Mouse (Mus musculus) embryonic fibroblast, embryonic 13.5 days (primary cell): ENCODE data around the gene Gchfr. TPM values are rescaled to one million over a fixed set of nuclear protein-coding genes. Genes with fewer than 3 reads are reported as not detected.
A peak's percentile ranks its signal among the peaks of the same experiment; 100 is the strongest.

ENCODE experiments used
- H3K27ac ChIP-seq: 2 replicates; pipeline ENCODE4 v1.5.1; 2012; ENCODE audit warnings: low read length, control low read depth, inconsistent platforms; ENCODE audit not compliant: insufficient read depth
- H3K4me1 ChIP-seq: 2 replicates; pipeline ENCODE4 v1.6.1; 2011; ENCODE audit warnings: low read length; ENCODE audit not compliant: control insufficient read depth, insufficient read depth
- H3K4me3 ChIP-seq: 2 replicates; pipeline ENCODE4 v1.5.1; 2011; ENCODE audit warnings: mild to moderate bottlenecking, control low read depth, low read length; ENCODE audit not compliant: insufficient read depth
- CTCF ChIP-seq: IDR thresholded peaks from 2 replicates; pipeline ENCODE4 v1.5.1; 2011; ENCODE audit warnings: mild to moderate bottlenecking, control low read depth, low read length, moderate library complexity, borderline replicate concordance; ENCODE audit not compliant: insufficient read depth
- POLR2A ChIP-seq: IDR thresholded peaks from 2 replicates; pipeline ENCODE4 v1.6.1; 2011; ENCODE audit warnings: low read depth, mild to moderate bottlenecking, control low read depth, low read length, moderate library complexity
- polyA plus RNA-seq: library from polyadenylated mRNA; stranded (reverse); fragments of >200 nt; gene quantifications from 2 replicates; pipeline ENCODE4 v1.2.4, GENCODE M21; 2011; ENCODE audit warnings: low read depth; ENCODE audit not compliant: missing spikeins, insufficient read length

The Gchfr gene
- polyA plus RNA-seq, 1 experiment, result 1.9 TPM

DNA sequence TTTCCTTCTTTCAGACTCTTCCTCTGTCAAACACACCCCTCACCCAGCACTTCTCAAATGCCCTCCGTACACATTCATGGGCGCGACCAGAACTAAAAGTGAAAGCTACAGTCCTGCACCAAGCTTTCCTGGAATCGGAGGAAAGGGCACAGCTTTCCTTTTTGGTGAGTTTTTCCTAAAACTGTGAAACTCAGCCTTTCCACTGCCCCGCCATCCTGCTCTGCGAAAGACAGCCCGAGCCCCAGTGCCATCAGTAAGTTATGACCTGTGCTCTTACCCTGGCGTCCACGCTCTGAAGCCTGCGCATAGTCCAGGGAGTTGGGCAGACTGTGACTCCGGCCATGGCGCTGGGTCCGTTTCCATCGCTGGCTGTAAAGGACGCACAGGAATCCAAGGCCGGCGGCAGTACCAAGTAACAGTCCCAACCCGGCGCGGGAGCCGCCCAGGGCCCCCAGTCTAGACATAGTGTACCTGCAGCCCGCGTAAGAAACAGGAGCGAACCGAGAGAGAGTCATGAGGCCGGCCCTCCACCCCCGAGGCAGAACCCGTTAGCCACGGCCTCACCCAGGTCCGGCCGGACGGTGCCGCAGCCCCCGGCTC, 11.4 kb upstream of the Gchfr start:
- Histone ChIP-seq H3K27ac (no peak overlapping the region), H3K4me3 (peak overlapping the region; percentile 91), H3K4me1 (peaks cover 4% of the 10 kb centered on the region; the same call in 1 of the 2 replicates)
- TF ChIP-seq POLR2A (no peak), CTCF (no peak)

DNA sequence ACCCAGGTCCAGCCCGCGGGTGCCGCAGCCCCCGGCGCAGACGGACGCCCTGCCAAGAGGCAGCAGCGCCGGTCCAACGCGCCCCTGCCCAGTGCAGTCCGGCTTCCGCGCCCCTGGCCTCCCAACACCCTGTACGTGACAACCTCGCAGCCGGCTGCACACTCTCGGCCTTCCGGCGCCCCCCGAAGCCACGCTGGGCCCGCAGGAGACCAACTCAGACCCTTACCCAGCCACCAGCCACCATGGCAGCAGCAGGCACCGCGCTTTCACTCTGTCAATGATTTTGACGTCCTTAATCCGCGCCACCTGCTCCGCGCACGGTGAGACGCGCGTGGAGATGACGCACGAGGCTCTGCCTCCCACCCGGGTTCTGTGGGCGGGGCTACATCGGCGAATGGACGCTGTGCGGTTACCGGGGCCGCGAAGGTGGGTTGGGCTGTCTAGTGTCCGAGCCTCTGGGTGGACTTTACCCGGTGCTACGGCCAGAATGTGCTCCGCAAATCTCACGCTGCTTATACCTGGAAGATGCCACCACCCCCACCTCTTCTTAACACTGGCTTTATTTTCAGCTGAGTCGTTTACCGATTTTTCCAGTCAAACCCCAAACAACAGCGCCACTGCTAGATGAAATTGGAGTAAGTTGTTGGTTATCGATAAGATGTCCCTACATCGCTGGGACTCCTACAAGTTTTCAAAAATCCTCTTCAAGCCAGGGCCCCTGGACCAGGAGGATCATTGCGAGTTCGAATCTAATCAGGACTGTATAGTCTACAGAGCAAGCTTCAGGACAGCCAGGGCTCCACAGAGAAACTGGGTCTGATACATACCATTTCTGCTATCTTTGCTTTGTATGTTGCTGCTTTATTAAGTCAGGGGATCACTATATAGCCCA, 10.6 kb upstream of the Gchfr start, which contains the start of gene Rmdn3:
Gene Rmdn3, minus strand, starts transcription at position 354 of the 892 bp plus-strand sequence.
- H3K4me1 ChIP-seq, result peaks cover 4% of the 10 kb centered on the region; the same call in 1 of the 2 replicates
- TF ChIP-seq CTCF (no peak), POLR2A (peak; percentile 82)
- peak within 1 kb of the TSS; percentile 91 for H3K4me3 ChIP-seq
- no peak within 1 kb of the TSS for H3K27ac ChIP-seq

DNA sequence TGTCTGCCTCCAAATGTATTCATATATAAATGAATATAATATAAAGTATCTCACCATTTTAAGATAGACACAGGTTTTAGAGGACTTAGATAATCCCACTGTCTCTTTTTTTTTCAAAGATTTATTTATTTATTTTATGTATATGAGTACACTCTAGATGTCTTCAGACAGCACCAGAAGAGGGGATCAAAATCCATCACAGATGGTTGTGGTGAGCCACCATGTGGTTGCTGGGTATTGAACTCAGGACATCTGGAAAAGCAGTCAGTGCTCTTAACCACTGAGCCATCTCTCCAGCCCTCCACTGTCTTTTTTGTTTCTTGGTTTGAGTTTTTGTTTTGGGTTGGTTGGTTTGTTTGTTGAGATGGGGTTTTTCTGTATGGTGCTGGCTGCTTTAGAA, 9.7 kb upstream of the Gchfr start:
- TF ChIP-seq POLR2A (no peak), CTCF (no peak)
- peaks cover 4% of the 10 kb centered on the region; the same call in 1 of the 2 replicates for H3K4me1 ChIP-seq
- no peak overlapping the region for H3K27ac ChIP-seq
- no peak overlapping the region for H3K4me3 ChIP-seq

DNA sequence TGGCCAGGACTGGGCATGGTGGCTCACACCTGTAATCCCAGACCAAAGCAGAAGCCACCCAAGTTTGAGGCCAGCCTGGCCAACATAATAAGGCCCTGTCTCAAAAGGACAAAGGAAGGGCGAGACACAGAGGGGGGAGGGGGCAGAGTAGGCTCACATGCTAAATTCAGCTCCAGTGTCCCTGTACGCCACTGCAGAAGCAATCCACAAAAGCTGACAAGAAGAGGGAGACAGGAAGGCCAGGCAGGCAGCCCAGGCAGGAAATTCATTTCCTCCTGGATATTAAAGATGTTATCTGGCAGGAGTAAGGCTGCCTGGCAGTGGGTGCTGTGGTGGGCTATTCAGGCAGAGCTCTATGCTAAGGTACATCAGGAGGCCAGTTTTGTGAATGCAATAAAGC, 6.3 kb upstream of the Gchfr start:
- TF ChIP-seq CTCF (no peak), POLR2A (no peak)
- no peak overlapping the region for H3K4me3 ChIP-seq
- no peak overlapping the region for H3K27ac ChIP-seq
- no peaks in the 10 kb centered on the region for H3K4me1 ChIP-seq

DNA sequence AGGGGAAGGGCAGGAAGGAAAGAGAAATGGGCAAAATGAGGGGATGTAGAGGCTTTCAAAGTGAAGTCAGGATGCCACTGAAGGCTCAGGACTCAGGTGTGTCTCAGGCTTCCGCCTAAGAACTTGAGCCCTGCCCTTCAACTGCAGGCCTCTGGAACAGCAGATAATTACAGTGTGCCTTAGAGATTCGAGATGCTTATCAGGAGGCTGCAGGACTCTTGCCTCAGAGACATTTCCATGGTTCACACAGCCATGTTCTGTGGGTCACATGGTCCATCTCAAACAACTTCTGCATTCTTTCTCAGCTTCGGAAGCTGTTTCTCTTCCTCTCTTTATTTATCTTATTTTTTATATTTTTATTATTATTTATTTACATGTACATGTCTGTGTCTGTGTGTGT, 4.4 kb upstream of the Gchfr start:
- H3K4me1 ChIP-seq, result no peaks in the 10 kb centered on the region
- TF ChIP-seq POLR2A (no peak), CTCF (no peak)
- no peak overlapping the region for H3K27ac ChIP-seq
- no peak overlapping the region for H3K4me3 ChIP-seq

DNA sequence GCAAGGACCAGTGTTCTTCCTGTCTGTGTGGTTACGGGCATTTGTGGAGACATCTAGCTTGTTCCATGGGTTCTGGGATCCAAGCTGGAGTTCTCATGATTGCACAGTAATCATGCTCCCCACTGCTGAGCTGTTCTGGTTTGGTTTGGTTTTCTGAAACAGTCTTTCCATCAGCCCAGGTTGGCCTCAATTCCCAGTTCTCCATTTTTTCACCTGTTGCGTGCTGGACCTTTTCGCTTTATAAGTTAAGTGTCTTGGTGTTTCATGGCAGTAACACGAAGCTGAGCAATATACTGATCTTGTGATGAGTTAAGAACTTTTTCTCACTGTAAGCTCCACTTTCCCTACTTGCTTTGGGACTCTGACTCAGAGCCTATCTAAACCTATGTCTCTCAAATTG, 3.6 kb upstream of the Gchfr start:
- no peak overlapping the region for H3K4me3 ChIP-seq
- H3K4me1 ChIP-seq, result no peaks in the 10 kb centered on the region
- TF ChIP-seq CTCF (no peak), POLR2A (no peak)
- no peak overlapping the region for H3K27ac ChIP-seq

DNA sequence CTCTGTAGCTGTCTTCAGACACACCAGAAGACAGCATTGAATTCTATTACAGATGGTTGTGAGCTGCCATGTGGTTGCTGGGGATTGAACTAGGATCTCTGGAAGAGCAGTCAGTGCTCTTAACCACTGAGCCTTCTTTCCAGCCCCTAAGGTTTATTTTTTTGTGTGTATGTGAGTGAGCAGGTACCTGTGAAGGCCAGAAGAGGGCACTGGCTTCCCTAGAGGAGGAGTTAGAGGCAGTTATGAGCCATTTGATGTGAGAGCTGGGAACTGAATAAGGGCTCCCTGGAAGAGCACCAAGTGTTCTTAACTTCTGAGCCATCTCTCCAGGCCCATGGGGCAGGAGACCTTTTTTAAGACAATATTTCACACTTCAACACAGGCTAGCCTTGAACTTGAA, 2.2 kb upstream of the Gchfr start:
- Histone ChIP-seq H3K4me3 (no peak overlapping the region), H3K4me1 (no peaks in the 10 kb centered on the region), H3K27ac (no peak overlapping the region)
- TF ChIP-seq POLR2A (no peak), CTCF (no peak)

DNA sequence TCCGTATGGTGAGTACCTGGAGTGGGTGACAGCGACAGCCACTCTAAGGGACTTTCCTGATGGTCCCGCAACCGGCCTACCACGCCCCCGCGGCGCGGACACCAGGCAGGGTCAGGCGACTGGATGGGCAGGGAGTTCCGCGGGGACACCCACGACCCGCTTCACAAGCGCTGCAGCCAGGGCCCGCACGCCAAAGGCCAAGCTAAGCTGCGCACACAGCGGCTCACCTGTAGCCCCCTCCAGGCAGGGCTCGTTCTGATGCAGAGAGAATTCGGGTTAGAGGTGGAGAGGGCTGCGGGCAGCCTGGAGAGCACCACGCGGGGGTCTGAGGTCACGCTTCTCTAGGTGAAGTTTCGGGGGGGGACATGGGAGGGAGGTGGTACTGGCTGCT, 288 bp downstream of the Gchfr start:
- H3K4me3 ChIP-seq, result peak overlapping the region; percentile 43
- peaks cover 10% of the 10 kb centered on the region for H3K4me1 ChIP-seq
- TF ChIP-seq POLR2A (no peak), CTCF (no peak)
- H3K27ac ChIP-seq, result no peak overlapping the region

DNA sequence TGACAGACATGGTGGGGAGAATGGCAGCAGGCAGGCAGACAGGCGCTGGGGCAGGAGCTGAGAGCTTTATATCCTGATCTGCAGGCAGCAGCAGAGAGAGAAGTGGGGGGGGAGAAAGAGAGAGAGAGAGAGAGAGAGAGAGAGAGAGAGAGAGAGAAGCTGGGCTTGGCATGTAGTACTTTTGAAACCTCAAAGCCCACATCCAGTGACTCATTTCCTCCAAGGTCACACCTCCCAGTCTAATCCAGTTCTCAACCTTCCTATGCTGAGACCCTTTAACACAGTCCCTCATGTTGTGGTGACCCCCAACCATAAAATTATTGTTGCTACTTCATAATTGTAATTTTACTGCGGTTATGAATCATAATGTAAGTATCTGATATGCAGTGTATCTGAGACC, 2.7 kb downstream of the Gchfr start:
- Histone ChIP-seq H3K4me1 (peaks cover 13% of the 10 kb centered on the region), H3K4me3 (no peak overlapping the region), H3K27ac (no peak overlapping the region)
- TF ChIP-seq POLR2A, result no peak
- TF ChIP-seq CTCF, result no peak

DNA sequence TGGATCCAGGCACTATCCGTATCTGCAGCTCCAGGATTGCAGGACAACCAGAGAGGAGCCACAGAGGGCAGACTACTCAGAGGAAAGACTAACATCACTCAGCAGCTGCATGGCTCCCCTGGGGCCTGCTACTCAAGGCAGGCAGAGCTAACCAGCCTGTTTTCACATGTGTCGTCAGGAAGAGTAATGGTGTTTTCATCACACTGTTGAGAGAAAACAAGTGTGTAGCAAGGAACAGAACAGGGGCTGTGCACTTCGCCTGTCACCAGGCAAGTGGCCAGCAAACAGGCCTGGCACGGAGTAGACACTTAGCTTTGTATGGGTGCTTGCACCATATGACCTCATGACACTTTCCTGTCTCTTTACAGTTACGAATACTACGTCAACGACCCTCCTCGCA, 4.0 kb downstream of the Gchfr start:
- Histone ChIP-seq H3K4me1 (peaks cover 13% of the 10 kb centered on the region), H3K4me3 (no peak overlapping the region), H3K27ac (no peak overlapping the region)
- TF ChIP-seq POLR2A (no peak), CTCF (no peak)
